Mouse (Mus musculus) left cerebral cortex, adult 8-10 months (tissue): ENCODE measurements at regions not wholly inside any gene's neighbourhood (a gene's known extent, or its start where the extent isn't known, plus 50 kb on each side); places are given as distances from the start of the nearest gene placed in this dataset.

ENCODE experiments used
- DNase-seq, 2 experiments: peaks; one replicate each; pipeline ENCODE4 v3.0.0; 2022; ENCODE audit warnings: low spot score in 2 of 2

DNA sequence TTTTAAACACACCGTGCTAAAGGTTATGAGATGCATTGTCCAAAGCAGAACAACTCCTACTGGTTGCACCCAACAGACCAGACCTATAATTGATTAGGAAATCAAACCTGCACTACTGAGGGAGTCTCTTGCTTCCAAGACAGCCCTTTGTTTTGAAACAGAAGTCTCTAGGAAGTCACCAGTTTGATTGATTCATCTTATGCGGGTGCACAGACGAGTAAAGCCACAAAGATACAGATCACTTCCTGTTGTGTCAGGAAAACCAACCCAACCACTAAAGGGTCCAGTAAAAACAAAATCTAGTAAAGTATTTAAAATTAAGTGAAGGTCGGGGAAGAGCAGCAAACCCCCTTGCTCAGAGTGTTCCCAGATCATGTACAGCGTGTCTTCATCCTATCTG, 58.3 kb upstream of the N6amt1 start:
- no peak for DNase-seq

GRCm38 (mm10) chr16:87292826-87293225, 61.2 kb upstream of the N6amt1 start:
- DNase-seq: no peak

- no peak for DNase-seq
These were observed 62.3 kb upstream of the N6amt1 start for GRCm38 (mm10) chr16:87291716-87292115.

- no peak for DNase-seq
These were observed 68.3 kb upstream of the N6amt1 start for GRCm38 (mm10) chr16:87285639-87286038.

GRCm38 (mm10) chr16:87284835-87285510, 69.0 kb upstream of the N6amt1 start:
- DNase-seq: no peak

GRCm38 (mm10) chr16:87278518-87278917, 75.5 kb upstream of the N6amt1 start:
- no peak for DNase-seq

- DNase-seq: no peak
These were observed 81.6 kb upstream of the N6amt1 start for GRCm38 (mm10) chr16:87272363-87272762.

- no peak for DNase-seq
These were observed 85.8 kb upstream of the N6amt1 start for GRCm38 (mm10) chr16:87267954-87268804.

DNA sequence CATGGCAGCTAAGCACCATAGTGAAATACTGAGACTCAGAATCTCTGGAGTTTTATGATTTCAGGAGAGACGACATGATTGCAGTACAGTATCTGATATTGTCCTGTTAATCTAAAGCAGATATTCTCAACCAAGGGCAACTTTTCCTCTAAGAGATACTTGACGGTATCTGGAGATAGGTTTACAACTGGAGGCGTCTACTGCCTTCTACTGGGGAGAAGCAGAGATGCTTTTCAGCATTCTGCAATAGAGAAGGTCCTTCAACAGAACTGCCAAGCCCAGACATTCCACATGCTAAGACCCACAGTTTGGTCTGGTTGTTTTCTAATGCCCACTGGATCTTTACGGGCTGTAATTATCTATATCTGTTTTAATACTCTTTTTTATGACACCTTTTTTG, 86.5 kb upstream of the N6amt1 start:
- no peak for DNase-seq

- no peak for DNase-seq
These were observed 90.4 kb upstream of the N6amt1 start for GRCm38 (mm10) chr16:87263571-87263970.

GRCm38 (mm10) chr16:87263041-87263440, 90.9 kb upstream of the N6amt1 start:
- DNase-seq: no peak

GRCm38 (mm10) chr16:87262497-87262896, 91.5 kb upstream of the N6amt1 start:
- DNase-seq: no peak

DNA sequence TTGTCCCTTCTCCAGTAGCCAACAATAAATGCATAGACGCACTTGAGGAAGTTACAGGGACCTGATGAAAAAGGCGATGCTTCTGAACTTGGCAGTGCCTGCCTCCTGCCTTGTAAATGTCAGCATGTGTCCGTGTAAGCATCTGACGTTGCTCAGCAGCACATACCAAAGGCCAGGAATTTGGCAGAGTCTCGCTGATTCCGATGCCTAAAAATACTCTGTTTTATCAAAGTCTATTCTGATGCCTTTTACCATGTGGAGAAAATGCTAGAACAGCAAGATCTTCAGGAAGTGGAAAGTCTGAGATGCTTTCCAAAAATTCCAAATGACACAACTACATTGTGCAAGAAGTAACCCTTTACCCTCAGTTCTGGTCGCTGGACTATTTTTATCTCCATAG, 92.5 kb upstream of the N6amt1 start:
- DNase-seq: no peak

GRCm38 (mm10) chr16:87254736-87255135, 99.2 kb upstream of the N6amt1 start:
- no peak for DNase-seq

DNA sequence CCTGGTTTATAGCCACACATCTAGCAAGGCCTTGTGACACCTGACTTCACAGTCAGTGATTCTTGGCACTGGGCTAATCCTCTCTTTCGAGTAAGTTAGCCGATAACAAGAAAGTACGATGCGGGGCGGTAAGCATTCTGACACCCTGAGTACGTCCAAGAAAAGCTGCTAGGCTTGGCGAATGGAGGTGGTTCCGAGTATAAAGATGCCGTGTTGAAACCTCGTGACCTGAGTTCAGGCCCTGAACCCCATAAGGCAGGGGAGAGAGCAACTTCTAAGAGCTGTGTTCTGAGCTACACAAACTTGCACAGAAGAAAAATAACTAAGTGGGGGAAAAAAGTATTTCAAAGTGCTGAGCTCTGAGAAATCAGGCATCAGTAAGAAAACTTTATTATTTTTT, 103.5 kb upstream of the N6amt1 start:
- no peak for DNase-seq

- DNase-seq: no peak
These were observed 104.1 kb upstream of the N6amt1 start for GRCm38 (mm10) chr16:87249903-87250302.

- no peak for DNase-seq
These were observed 105.4 kb upstream of the N6amt1 start for GRCm38 (mm10) chr16:87248501-87249030.

- DNase-seq: no peak
These were observed 107.8 kb upstream of the N6amt1 start for GRCm38 (mm10) chr16:87245933-87246791.

DNA sequence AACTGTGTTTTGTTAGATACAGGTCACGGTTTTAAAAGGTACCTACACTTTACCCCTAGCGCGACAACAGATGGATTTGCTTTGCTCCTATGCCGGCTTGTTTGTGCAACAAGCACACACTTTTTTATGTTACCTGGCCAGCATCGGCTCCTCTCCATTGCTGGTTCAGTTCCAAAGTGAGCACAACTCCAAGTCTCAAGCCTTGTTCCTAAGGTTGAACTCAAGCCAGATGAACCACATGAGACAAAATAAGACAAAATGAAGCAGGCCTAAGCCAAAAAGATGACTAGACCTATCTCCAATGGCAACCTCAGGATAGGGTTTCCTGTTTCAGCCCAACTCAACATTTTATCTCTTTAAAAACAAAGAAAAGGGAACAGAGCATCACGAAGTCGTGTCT, 108.5 kb upstream of the N6amt1 start:
- no peak for DNase-seq

DNA sequence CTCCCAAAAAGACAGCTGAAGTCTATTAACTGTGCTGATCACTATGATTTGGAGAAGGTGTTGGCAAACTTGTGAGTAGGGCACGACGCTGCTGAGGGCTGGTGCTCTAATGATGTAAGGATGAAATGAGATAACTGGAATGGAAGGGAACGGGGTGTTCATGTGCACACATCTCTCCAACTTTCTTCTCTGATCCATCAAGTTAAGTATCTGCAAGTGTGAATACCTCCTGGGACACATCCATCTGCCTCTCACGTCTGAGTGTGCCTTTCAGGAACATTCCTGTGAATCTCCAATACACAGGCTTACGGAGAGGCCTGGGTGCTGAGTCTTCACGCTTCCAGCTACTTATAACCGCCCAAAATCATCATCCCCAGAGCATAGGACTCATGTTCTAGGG, 112.0 kb upstream of the N6amt1 start:
- DNase-seq: no peak

DNA sequence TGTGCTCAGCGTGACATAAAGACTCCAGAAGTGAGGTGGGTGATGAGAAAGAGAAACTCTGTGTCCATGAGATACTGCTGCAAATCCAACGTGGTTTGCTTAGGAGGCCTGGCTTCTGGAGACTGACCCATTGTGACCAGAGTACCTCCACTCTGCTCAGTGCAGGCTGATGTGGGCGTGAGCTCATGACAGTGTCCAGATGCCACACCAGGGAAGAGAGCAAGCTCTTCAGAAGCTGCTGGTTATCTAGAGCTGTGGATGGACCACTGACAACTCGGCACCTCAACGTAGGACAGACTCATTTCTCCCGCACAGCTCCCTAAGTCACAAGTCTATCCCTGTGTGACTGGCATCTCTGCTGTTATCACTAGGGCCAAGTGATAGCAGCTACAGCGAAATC, 114.9 kb upstream of the N6amt1 start:
- no peak for DNase-seq

GRCm38 (mm10) chr16:87234199-87234598, 119.8 kb upstream of the N6amt1 start:
- DNase-seq: no peak
